Mouse (Mus musculus) forelimb bud, embryonic 11.5 days (tissue): Measurements from ENCODE around the gene Pcdh9.
A peak's percentile ranks its signal among the peaks of the same experiment; 100 is the strongest.

Experiments used
- DNase-seq: peaks from one replicate; pipeline ENCODE4 v3.0.0-alpha.2; 2012; ENCODE audit warnings: low read depth, low spot score

Pcdh9 gene

GRCm38 (mm10) chr14:93890519-93891370 is at the start of gene Pcdh9:
Gene Pcdh9, minus strand, starts transcription at chr14:93890679.
- peak; percentile 89 for DNase-seq

GRCm38 (mm10) chr14:93906928-93907327 is 16.4 kb upstream of the Pcdh9 start:
- no peak for DNase-seq

DNA sequence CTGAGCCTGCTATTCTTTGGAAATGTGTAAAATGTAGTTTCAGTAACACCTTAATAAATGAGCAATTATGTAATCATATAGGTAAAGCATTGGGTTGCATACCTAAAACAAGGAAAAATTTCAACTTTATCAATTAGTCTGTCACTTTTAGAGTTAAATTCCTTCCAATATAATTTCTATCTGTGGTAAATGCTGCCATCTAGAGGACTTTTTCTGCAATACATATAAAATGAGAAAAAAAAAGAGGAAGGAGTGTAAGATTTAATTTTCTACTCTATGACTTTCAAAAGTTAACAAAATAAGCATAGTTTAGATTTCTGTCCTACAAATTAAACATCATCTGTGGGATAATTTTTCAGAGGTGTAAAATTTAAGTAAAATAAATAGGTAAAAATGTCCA is 8.1 kb upstream of the Pcdh9 start:
- peak; percentile 34 for DNase-seq

DNA sequence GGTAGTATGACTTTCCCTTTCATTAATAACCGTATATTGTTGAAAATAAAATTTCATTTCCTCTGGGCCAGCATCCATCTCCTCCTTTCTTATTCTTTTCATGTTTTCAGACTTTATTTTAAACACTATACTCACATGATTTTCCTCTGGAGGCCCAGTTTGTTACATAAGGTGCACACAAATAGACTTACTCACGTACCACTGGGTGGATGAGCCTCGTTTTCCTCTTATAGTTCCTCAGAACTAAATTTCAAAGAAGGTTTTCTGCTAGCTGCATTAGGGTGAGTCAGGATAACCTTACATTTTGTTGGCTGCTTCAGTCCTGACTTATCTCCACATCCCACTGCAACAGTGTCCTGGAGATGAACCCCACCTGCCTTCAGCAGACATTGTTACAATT is 4.7 kb upstream of the Pcdh9 start:
- DNase-seq = no peak

DNA sequence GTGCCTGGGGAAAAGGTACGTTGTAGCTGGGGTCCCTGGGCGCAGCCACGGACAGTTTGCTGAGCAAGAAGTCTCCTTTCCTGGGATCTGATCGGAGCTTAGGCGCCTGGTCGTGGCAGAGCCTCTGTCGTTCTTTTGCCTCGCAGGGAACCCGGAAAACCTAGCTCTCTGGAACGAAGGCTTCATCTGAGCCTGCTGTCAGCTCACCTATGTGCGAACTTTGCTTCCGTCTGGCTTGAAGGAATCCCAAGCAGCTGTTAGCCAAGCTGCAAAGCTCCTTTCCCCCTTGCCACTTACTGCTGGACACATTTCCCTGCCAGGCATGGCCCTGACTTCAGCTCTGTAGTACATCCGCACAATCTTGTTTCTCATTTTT is 880 bp upstream of the Pcdh9 start:
- no peak for DNase-seq

DNA sequence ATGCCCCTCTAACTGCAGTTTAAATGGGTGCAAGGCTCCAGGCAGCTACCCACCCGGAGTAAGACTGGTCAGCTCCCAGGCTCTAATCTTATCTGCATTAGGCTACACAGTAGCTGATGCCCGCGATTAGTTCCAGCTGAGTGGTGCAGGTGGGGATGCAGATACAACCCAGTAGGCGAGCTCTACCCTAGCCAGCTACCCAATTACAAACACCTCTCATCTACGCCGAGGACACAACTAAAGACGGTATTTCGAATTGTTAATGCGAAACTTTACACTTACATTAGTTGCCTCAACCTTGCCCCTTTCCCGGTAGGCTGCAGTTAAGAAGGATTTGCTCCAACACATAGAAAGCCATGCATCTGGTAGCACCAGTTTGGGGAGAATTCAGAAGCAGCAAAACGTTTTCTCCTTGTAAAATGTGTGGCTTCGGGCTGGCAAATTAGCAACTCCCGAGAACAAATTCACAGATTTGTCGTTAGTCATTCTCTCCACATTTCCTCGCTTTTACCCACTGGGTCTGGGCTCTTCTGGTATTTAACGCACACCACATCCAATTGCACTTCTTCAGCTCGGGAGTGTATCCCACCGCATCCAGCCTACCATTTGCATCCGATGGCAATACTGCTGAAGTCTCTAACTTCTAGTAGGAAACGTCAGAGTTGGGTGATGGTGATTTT is 500 bp downstream of the Pcdh9 start:
- peak; percentile 13 for DNase-seq

GRCm38 (mm10) chr14:93889231-93889630 is 1.2 kb downstream of the Pcdh9 start:
- DNase-seq = no peak

DNA sequence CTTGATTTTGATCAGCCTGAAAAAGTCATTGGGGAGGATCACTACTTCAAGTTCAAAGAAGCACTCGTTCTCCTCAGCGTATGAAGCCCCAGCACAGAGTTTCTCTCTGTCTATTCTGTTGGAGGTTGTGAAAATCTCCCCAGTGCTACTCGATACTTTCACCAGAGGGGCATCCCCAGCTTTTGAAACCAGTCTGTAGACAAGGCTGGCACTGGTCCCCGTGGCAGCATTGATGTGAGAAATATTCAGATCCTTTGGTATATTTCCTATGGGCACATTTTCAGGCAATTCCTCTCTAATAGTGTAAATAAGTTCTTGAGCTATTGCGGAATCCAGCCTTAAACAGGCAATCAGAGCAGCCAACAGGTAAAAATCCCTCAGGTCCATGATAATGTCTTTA is 2.1 kb downstream of the Pcdh9 start:
- no peak for DNase-seq

- no peak for DNase-seq
These were observed 3.4 kb downstream of the Pcdh9 start for GRCm38 (mm10) chr14:93887066-93887465.

DNA sequence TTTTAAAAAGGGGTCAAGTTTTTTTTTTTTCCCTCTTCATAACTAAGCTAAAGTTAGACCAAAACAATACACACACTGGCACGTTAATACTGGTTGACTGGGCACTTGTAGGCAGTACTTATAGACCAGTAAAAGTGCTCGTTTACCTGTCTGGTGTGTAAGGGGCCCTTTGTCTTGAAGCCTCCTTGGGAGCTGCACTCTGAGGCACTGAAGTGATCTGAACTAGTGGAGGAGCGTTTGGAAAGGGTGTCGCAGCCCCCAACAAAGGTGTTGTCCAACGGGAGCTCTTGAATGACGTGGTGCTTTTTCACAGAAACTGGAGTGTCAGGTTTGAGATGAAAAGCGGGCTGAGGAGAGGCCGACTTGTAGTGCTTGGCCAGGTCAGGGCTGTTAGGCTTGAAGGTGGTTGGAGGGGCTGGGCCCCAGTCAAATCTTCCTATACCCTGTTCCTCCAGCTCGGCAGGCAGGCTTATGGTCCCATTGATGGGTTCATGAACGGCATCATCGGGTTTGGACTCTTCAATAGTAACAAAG is 4.9 kb downstream of the Pcdh9 start:
- DNase-seq = no peak

- peak; percentile 61 for DNase-seq
These were observed 6.0 kb downstream of the Pcdh9 start for GRCm38 (mm10) chr14:93884467-93884866.

- no peak for DNase-seq
These were observed 10.4 kb downstream of the Pcdh9 start for GRCm38 (mm10) chr14:93880071-93880470.

DNA sequence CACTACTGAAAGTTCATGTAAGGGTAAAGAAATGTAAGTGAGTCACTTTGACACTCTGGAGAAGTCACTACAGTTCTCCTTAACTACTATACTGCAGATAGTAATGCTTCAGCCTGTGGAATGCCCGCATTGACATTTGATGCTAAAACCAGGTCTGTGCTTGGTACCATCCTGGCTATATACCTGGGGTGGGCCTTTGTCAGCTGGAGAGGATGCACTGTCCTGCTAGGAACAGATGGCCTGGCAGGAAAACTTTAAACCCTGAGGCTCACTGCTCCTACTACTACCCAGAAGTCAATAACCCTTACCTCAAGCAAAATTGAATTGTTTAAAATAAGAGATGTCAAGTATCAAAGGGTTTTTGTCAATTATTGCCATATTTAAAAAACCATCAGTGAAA is 14.5 kb downstream of the Pcdh9 start:
- DNase-seq = no peak

GRCm38 (mm10) chr14:93868211-93868610 is 22.3 kb downstream of the Pcdh9 start:
- no peak for DNase-seq

DNA sequence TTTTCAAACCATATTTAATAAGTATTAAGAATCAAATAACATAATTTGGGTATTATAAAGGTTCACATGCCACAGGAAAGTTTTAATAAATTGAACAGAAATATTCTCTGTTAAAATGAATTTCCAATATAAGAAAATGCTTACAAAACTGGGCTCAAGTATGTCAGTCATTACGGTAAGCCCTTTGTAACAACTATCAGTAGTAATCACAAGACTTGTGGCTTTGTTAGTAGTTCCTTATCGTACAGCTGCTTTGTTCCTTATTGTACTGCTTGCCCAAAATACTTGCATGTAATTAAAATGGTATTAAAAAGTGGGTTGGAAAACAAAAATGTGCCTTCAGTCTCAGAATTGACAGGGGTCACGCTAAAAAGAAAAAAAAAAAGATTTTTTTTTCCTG is 32.4 kb downstream of the Pcdh9 start:
- DNase-seq = no peak

- DNase-seq = no peak
These were observed 44.3 kb downstream of the Pcdh9 start for GRCm38 (mm10) chr14:93846091-93846677.

DNA sequence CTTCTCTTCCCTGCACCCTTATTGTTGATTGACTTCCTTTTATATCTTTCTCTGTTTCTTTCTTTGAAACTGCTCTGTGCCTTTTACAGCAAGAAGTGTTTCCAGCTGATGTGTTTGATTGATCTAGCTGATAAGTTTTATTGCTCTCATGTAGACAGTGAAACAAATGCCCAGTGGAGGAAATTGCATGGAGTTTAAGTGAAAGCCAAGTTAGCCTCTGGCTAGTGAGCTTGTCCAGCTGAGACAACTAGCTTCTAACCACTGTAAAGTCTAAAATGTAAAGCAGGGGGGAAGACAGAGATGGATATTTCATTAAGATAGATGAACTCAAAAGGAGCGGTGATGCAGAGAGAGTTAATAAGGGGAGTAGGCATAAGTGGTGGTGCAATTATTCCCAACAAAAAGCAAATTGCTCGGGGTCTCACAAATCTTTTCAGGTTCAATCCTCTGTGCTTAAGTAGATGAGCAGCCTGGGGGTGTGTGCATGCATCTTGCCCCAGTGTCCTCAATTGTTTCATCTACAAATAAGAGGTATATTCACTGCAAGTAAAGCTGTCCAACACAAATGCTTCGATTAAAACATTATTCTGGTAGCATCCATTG is 47.7 kb downstream of the Pcdh9 start:
- no peak for DNase-seq

GRCm38 (mm10) chr14:93832511-93832910 is 58.0 kb downstream of the Pcdh9 start:
- DNase-seq = no peak

GRCm38 (mm10) chr14:93827159-93827558 is 63.3 kb downstream of the Pcdh9 start:
- DNase-seq = no peak

DNA sequence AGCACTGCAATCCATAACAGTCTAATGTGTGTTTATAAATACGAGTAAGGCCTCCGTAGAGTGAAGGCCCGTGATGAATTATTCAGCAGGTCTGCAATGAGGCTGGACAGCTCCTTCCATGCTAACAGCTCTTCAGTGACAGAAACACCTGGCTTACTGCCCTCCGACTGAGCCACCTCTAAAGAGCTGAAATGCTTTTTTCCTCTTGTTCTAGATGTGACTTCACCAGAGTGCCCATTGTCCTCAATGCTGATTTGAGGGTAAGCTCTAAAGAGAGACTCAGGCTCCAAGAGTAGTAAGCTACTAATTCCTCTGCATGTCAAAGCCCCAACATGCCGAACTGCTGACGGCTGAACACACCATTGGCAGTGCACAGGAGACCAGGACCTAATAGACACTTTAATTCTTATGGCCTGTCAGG is 64.4 kb downstream of the Pcdh9 start:
- DNase-seq = no peak

DNA sequence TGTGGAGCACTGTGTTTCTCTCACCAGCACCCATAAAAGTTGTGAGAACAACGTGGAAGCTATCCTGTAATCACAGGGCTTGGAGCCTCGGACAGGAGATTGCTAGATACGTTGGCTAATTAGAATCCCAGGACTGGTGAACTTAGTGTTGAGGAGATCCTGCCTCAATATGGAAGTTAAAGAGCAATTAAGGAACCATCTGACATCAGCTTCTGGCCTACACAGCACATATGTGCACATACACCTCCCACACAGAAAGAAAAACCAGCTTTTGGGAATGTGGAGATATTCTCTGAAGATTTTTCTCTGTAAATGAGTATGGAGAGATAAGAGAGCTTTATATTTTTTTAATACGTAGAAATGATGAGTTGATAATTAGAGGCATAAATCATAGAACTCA is 71.6 kb downstream of the Pcdh9 start:
- no peak for DNase-seq

- DNase-seq = no peak
These were observed 72.9 kb downstream of the Pcdh9 start for GRCm38 (mm10) chr14:93817591-93817990.
